Mouse (Mus musculus) kidney, postnatal 4 days (tissue): ENCODE measurements at regions not wholly inside any gene's neighbourhood (a gene's known extent, or its start where the extent isn't known, plus 50 kb on each side); places are given as distances from the start of the nearest gene placed in this dataset.

Source experiments
- DNase-seq, 2 experiments: peaks; one replicate each; pipeline ENCODE4 v3.0.0; 2021; ENCODE audit warnings: mixed read lengths in 2 of 2

GRCm38 (mm10) chr10:126815730-126816129 lies 85.4 kb downstream of the Atp23 start:
- no peak for DNase-seq

GRCm38 (mm10) chr10:126814968-126815367 lies 86.2 kb downstream of the Atp23 start:
- no peak for DNase-seq

GRCm38 (mm10) chr10:126813051-126813593 lies 88.0 kb downstream of the Atp23 start:
- no peak for DNase-seq

- no peak for DNase-seq
Measured at GRCm38 (mm10) chr10:126812243-126812755, 88.9 kb downstream of the Atp23 start.

GRCm38 (mm10) chr10:126810346-126811095 lies 90.6 kb downstream of the Atp23 start:
- DNase-seq: no peak

- peak; percentile 6 to 30 for DNase-seq
Measured at GRCm38 (mm10) chr10:126809587-126809986, 91.6 kb downstream of the Atp23 start.

GRCm38 (mm10) chr10:126806881-126807280 lies 94.3 kb downstream of the Atp23 start:
- no peak for DNase-seq

GRCm38 (mm10) chr10:126802732-126803131 lies 98.4 kb downstream of the Atp23 start:
- DNase-seq: no peak

GRCm38 (mm10) chr10:126799393-126799792 lies 101.8 kb downstream of the Atp23 start:
- peak; percentile 17 to 22 for DNase-seq

GRCm38 (mm10) chr10:126793136-126793535 lies 108.0 kb downstream of the Atp23 start:
- DNase-seq: no peak

GRCm38 (mm10) chr10:126792371-126792835 lies 108.8 kb downstream of the Atp23 start:
- no peak for DNase-seq

- no peak for DNase-seq
Measured at GRCm38 (mm10) chr10:126788277-126788676, 112.9 kb downstream of the Atp23 start.

- DNase-seq: no peak
Measured at GRCm38 (mm10) chr10:126783161-126783560, 118.0 kb downstream of the Atp23 start.

GRCm38 (mm10) chr10:126776603-126777002 lies 124.6 kb downstream of the Atp23 start:
- no peak for DNase-seq

GRCm38 (mm10) chr10:126775946-126776345 lies 125.2 kb downstream of the Atp23 start:
- no peak for DNase-seq

- DNase-seq: no peak
Measured at GRCm38 (mm10) chr10:126770446-126771020, 130.6 kb downstream of the Atp23 start.

- no peak for DNase-seq
Measured at GRCm38 (mm10) chr10:126765648-126766047, 135.5 kb downstream of the Atp23 start.

GRCm38 (mm10) chr10:126764740-126765139 lies 136.4 kb downstream of the Atp23 start:
- no peak for DNase-seq

- no peak for DNase-seq
Measured at GRCm38 (mm10) chr10:126763976-126764375, 137.2 kb downstream of the Atp23 start.

GRCm38 (mm10) chr10:126758682-126759081 lies 142.5 kb downstream of the Atp23 start:
- no peak for DNase-seq

GRCm38 (mm10) chr10:126753201-126753600 lies 148.0 kb downstream of the Atp23 start:
- no peak for DNase-seq

- DNase-seq: peak; percentile 14 to 27
Measured at GRCm38 (mm10) chr10:126752699-126753098, 148.5 kb downstream of the Atp23 start.

GRCm38 (mm10) chr10:126748696-126749466 lies 152.3 kb downstream of the Atp23 start:
- no peak for DNase-seq
